Mouse (Mus musculus) c-Kit-negative CD71-positive TER-119-positive erythroid progenitor cells, embryonic 14.5 days (primary cell): ENCODE data around the gene Sort1.

Experiments used
- DNase-seq: peaks from one replicate; pipeline ENCODE4 v3.0.0-alpha.2; 2013; ENCODE audit warnings: low read depth, low spot score

Sort1 gene

DNA sequence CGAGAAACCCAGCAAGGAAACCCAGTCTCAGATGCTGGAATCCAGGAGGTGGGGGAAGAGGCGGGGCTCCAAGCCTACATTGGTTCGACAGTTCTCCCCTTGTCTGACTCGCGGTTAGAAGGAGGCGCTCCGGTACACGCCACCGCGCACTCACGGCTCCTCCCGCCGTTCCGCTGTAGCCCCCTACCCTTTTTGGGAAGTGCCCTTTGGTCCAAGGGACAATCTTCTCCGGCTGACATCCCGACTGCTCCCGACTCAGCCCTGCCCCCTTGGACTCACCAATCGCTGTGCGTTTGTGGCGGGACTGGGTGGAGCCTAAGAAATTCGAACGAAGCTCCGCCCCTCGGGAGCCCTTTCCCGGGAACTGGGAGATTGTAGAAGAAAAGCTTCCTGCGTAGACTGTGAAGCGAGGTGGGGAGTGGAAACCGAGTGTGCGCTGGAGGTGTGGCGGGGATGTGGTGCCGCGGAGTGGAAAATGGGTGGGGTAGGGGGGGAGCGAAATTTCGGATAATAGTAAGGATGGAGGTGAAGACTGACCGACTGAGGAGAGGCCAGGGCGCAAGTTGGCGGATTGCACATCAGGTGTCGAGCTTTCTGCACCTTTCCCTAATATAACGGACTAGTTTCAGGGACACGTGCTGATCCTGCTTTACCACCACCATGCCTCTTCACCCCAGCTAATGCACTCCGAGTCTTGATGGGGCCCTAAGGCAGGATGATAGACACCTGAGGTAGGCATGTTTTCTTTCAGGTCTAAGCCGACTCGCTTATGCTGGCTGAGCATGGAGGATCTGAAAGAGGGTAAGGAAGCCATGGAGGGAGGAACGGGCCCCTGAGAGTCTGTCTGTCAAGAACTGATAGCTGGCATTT lies 99.8 kb downstream of the Sort1 start, which contains the start of gene Psrc1:
Gene Psrc1 (plus strand): TSS at position 355 of the 870 bp plus-strand sequence.
- peak; percentile 80 for DNase-seq

DNA sequence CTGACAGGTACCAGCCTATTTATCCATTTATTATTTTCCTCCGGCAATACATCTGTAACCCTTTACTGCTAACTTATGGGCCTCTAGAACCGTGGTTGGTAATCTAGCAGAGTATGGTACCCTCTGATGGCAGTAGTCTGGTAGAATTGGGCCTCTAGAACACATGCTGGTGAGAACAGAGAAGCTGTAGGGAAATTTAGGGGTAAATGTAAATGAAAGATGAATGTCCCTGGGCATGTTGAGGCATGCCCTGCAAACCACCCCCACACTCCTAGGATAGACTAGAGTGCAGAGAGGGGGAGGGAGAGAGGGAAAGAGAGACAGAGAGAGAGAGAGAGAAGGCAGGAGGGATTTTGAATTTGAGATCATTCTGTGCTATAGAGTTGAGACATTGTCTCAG lies 100.5 kb downstream of the Sort1 start:
- DNase-seq, result no peak

DNA sequence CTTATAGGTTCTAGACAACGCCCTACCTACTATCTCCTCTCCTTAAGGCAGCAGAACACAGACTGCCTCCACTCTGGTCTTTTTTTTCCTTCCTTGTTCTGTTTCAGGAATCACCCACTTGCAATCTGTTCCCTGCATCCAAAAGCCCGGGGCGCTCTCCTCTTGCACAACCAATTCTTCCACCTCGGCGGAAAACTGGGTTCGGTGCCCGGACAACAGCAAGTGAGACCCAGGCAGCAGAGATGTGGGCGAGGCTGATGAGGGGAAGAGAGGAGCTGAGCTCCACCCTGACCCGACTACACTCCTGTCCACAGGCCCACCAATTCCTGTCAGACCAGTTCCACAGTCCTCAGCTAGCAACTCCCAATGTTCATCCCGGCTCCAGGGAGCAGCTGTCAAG lies 102.3 kb downstream of the Sort1 start:
- DNase-seq, result no peak

DNA sequence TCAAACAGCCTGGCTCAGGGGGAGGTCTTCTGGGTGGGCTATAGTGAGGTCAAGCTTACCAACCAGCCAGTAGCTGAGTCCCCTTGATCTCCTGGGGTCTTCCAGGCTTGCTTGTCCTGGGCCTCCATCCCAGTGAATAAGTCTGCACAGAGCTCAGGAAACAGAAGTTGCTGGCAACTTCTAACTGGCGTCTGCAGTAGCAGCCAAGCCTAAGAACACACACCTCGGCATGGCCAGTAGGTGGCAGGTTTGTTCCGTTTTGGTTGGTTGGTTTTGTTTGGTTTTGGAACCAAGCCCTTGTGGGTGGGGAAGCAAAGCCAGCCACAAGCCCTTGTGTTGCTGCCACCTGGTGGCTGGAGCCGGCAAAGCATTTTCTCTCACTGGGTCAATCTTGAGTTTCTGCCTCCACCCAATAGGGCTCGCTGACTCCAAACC lies 105.2 kb downstream of the Sort1 start:
- DNase-seq, result peak; percentile 89

DNA sequence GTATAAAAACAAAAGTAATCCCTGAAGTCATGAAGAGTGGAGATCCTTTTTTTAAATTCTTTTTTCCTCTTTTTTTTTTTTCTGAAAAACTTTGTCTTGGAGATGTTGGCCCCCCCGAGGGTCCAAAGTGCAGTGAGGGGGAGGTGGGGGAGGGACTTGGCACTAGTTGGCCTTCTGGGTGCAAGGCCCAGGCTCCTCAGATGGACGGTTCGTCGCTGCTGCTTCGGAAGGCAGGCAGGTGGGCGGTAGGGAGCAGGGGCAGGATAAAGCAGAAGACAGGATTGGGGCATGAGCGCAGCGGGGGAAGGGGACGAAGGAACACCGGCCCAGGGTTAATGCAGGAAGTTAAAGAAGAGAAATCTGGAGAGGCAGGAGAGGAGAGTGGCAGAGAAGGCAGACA lies 108.4 kb downstream of the Sort1 start:
- DNase-seq, result no peak

DNA sequence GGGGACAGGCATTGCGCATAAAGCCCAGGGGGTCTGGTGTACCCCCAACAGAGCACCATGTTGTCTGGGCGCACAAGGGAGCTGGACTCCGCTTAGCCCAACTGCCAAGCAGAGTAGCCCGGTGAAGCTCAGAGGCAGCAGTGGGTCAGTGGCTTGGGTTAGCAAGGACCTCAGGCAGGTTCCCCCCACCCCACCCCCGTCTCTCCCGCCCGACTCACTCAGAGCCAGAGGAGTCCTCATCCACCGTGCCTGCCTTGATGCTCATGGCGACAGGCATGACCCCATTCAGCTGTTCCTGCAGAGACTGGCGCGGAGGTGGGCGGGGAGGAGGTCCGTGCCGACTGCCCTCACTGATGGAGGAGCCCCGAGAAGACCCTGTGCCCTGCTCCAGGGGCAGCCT lies 108.9 kb downstream of the Sort1 start:
- DNase-seq, result no peak

DNA sequence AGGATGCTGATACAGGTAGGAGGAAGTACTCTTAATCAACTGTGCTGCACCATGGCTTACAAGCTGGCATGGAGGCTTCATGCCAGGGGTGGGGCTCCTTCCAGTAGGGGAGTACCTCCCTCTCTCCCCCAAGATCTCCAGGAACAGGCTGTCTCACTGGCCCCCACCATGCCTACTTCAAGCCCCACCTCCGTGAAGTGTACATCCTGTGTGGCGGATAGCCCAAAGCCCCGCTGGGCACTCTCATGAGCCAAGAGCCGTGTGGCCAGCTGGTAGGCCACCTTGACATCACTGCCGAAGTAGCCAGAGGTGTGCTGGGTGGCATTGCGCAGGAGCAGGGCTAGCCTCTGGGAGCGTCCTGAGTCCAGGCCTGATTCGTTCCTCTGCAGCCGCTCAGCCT lies 114.4 kb downstream of the Sort1 start:
- DNase-seq, result no peak

DNA sequence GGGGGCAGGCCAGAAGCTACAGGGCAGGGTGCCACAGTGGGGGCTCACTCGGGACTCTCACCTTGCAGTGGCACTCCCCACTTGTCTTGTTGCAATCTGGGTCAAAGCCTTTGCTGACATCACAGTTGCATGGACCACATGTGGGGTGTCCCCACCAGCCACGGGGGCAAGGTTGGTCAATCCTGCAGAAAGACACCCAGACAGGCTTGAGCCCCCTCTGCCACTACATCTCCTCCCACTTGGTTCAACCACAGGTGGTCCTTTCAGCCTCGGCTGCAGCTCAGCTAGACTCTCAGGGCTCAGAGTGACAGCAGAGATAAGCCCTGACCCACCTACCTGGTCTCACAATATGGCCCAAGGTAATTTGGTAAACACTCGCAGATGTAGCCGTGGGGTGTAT lies 116.6 kb downstream of the Sort1 start:
- DNase-seq, result no peak

DNA sequence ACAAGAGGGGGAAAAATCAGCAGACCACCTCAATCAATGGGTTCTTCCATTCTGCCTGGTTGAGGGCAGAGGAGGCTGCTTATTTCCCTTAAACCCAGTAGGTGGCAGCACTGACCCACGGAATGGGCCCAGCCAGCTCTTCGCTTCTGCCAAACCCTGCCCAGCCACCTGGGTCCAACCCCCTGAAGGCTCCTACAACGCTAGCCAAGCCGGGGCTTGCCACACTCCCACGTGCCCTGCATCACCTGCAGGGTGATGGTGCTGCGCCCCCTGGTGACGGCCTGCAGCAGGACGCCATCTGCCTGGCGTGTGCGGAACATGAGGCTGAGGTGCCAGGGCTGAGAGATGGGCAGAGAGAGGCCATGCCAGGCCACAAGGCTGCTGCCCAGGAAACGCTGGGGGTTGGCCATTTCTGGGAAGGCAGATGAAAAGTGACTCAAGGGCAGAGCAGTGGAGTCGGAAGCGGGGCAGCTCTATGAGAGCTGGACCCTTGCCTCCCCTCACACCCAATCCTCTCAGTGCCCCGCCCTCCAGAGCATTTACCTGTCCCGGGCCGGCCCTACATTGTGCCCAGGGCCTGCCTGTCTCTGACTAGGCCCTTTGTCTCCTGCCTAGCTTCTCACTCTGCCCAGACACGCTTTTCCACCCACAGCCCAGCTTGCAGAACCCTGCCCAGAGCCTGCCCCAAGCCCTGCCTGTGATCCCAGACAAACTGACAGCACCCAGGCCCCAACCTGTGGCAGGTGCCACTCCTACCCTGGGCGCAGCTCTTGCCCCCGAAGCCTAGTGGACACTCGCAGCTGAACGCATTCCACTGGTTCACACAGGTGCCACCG lies 118.0 kb downstream of the Sort1 start:
- DNase-seq, result peak; percentile 41

DNA sequence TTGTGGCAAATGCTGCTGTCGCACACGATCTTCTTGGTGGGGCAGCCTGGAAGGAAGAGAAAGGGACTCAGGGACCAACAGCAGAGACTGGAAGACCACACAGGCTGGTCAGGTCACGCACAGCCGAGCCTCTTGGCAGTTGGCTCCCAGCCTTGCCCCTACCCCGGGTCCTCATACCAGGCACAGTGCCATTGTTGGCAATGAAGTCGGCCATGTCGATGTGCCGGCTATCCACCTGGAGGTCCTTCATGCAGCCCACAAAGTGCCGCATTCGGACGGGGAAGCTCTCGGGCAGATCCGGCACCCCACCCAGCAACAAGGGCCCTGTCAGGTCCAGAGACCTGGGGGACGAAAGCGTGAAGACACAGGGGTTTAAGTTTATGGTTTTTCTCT lies 118.6 kb downstream of the Sort1 start:
- DNase-seq, result no peak

DNA sequence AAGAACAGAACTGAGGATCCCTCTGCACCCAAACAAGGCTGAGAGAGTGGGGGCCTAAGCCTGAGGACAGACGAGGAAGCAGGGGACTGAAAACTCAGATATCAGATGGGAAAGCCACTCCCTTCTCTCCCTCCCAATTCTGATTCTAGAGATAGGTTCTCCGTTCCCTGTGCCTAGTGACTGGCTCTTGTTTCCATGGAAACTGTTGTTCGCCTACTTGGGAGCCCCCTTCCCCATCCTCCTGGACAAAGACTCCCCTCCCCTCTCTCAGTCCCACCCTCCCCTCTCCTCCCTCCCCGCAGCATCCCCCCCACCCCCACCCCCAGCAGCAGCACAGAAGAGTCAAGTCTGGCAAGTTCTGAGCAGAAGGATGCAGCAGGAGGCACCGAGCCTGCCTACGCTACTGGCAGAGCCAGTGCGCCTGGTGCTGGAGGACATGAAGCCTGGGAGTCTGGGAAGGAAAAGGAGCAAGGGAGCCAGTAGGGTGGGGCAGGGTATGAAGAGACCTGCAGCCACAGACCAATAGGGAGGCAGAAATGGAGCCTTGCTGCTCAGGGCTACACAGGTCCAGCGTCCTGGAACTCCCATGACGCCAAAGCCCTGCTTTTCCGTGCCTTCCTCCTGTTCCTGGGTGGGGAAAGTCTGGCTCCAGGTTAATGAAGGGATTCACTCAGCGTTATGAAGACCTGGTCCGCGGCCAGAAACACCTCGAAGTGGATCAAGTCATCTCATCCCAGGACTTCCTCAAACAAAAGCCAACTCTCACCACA lies 121.8 kb downstream of the Sort1 start:
- DNase-seq, result no peak

DNA sequence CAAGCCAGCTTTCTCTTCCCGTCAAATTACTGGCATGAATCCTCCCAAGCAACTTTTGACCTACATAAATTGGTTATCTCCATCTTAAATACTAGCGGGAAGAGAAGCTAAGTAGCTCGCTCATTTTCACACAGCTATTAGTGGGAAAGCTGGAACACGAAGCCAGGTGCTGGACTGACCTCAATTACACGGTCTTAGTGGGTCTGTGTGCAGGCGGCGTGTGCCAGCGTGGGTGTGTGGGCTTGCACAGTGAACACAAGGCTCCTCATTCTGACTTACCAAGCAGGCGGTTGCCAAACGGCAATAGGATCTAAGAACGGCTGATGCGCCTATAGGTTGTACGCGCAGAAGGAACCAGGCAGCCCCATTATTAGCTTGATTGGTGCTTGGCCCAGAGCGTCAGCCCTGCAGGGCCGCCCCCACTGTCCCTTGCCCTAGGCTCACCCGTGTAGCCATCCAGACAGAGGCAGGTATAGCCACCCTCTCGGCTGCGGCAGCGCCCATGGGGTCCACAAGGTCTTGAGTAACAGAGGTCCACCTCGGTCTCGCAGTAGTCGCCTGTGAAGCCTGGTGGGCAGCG lies 122.5 kb downstream of the Sort1 start:
- no peak for DNase-seq

DNA sequence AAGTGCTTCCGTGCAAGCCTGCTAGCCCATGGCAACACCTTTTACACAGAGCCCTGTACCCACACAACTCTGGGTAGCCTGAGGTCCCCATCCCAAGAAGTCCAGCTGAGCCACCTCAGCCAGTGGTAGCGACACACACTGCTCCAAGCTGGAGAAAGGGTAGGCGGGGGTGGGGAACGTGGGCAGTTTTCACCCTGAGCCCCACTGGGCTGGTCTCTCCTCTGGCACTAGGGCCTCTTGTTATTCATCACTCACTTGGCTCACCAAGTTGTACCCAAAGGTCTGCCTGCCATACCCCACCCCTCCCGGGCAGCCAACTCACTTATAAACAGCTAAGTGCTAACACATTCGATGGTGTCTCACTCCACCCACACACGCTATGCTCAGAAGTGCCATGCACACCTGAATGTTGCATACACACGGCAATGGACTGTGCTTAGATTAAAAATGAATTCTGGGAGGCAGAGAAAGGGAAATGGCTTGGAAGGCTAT lies 124.7 kb downstream of the Sort1 start:
- DNase-seq, result no peak

DNA sequence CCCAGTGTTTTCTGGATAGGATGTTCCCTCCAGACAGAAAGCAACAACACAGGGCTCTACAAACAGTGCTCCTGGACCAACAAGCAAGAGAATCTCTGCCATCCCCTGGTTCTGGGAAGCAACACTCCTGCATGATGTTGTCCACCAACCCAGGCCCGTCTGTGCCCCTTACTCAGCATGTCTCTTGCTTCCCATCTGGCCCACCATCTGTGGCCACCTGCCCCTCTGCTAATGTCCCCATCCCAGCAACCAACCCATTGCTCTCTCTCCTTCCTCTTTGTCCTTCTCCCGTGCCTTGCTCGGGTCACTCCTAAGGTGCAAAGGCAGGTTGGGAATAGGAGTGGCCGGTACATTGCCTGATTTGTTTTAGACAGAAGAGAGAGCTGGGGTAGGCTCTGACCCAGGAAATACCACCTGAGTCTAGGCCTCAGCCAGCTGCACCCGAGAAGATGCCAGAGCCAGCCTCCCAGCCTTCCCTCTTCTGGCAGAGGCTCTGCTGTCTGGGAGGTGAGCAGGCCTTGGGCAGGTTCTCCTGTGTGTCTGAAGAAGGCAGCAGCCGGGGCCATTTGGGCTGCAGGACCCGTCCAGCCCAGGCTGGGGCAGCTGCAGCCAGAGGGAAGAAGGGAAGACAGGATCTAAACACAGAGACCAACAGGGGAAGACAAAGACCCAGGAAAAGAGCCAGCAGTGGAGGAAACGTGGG lies 125.9 kb downstream of the Sort1 start:
- DNase-seq, result no peak

DNA sequence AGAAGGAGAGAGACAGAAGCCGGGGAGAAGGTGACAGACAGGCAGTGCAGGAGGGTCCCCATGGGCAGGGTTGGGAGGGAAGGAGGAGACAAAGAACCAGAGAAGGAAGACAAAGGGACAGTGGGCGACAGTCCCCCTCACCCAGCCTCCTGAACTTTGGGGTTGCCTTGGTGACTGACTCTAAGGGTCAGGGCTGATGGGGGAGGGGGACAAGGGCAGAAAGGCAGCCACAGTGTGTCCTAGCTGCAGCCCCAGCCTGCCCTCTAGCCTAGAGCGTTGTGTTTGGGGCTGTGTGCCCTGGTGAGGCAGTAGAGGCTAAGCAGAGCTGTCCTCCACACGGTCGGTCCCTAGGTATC lies 126.5 kb downstream of the Sort1 start:
- DNase-seq, result no peak
